Comparison of ENCODE assay signal across 18 mouse cellular contexts in the genomic region with DNA sequence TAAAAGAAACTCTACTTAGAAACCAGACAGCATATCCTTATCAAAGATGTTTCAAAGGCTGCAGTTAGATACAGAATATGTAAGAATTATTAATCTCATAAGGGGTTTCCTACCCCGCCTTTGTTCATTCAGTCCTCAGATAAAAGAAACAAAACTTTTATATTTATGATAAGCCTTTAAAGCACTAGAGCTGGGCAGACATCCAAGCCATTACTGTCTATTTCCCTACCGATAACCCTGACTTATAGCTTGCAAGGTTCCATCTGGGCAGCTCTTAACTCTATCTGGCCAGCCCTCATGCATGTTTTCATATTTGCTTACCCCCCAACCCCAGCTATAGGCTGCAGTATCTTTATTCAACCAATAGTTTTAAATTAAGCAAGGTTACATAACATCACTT. TPM values are rescaled to one million over a fixed set of nuclear protein-coding genes. Genes with fewer than 3 reads are reported as not detected.
DNase-seq lines count a peak whose midpoint lies in the region; ATAC-seq and TF ChIP-seq lines count a peak whose summit lies in the region.
"Had no signal": no experiment of that assay in that cellular context is flagged by ENCODE, and none has a peak within 500 bp of the region (broad histone marks: within the 10 kb centered on the region; RNA-seq: fewer than 3 reads in every experiment).

No protein-coding gene starts in this region.

- H3K27ac ChIP-seq in kidney, embryonic 14.5 days (ENCODE audit: low read depth, low read length), result no peak overlapping the region
- H3K27ac ChIP-seq in kidney, embryonic 15.5 days, result no peak overlapping the region
- no peak overlapping the region for H3K27ac ChIP-seq in lung, embryonic 14.5 days (ENCODE audit: low read depth)
- H3K27ac ChIP-seq: embryonic facial prominence, embryonic 12.5 days; forebrain, embryonic 15.5 days; hindbrain, embryonic 10.5 days; hindbrain, embryonic 15.5 days had no signal

- no peak for TF ChIP-seq CTCF in lung, embryonic 14.5 days (IDR thresholded peaks at IDR 0.05; ENCODE audit: low read depth)

- no peaks in the 10 kb centered on the region for H3K9me3 ChIP-seq in kidney, embryonic 14.5 days (ENCODE audit: control insufficient read depth, low read length)
- H3K9me3 ChIP-seq in kidney, embryonic 15.5 days (replicated peaks), result no peaks in the 10 kb centered on the region
- H3K9me3 ChIP-seq in lung, embryonic 14.5 days (ENCODE audit: low read depth, low read length), result no peaks in the 10 kb centered on the region
- H3K9me3 ChIP-seq: embryonic facial prominence, embryonic 12.5 days; forebrain, embryonic 15.5 days; hindbrain, embryonic 10.5 days; hindbrain, embryonic 15.5 days had no signal

- ATAC-seq in kidney, embryonic 14.5 days (ENCODE audit: low FRiP score, low TSS enrichment), result peak; percentile 46; the same call in 1 of the 2 replicates
- ATAC-seq in kidney, embryonic 15.5 days (replicated peaks; ENCODE audit: low FRiP score), result no peak
- ATAC-seq in lung, embryonic 14.5 days (ENCODE audit: insufficient read depth), result no peak
- ATAC-seq in common myeloid progenitor, adult 5-6 weeks (replicated peaks; ENCODE audit: low read depth, poor library complexity, severe bottlenecking), result peak; percentile 73
- ATAC-seq: forebrain, embryonic 15.5 days had no signal

- H3K4me3 ChIP-seq in kidney, embryonic 14.5 days (ENCODE audit: low read length), result no peak overlapping the region
- no peak overlapping the region for H3K4me3 ChIP-seq in kidney, embryonic 15.5 days (replicated peaks)
- no peak overlapping the region for H3K4me3 ChIP-seq in lung, embryonic 14.5 days (ENCODE audit: low read depth, low read length)
- H3K4me3 ChIP-seq: embryonic facial prominence, embryonic 12.5 days; forebrain, embryonic 15.5 days; hindbrain, embryonic 10.5 days; hindbrain, embryonic 15.5 days had no signal

- WGBS in kidney, embryonic 14.5 days, result 68% methylated on average over 2 of the region's 2 CpGs
- WGBS in kidney, embryonic 15.5 days, result 63% methylated on average over 2 of the region's 2 CpGs
- 47% methylated on average over 2 of the region's 2 CpGs for WGBS in lung, embryonic 14.5 days

- H3K4me2 ChIP-seq in kidney, embryonic 14.5 days (replicated peaks; ENCODE audit: low read depth, low read length), result no peak overlapping the region
- H3K4me2 ChIP-seq in kidney, embryonic 15.5 days, result no peak overlapping the region
- H3K4me2 ChIP-seq in lung, embryonic 14.5 days, result no peak overlapping the region
- H3K4me2 ChIP-seq: embryonic facial prominence, embryonic 12.5 days; forebrain, embryonic 15.5 days; heart, embryonic 11.5 days; hindbrain, embryonic 15.5 days had no signal

- no peak overlapping the region for H3K9ac ChIP-seq in kidney, embryonic 14.5 days (ENCODE audit: low read depth, low read length)
- no peak overlapping the region for H3K9ac ChIP-seq in kidney, embryonic 15.5 days
- H3K9ac ChIP-seq in lung, embryonic 14.5 days, result no peak overlapping the region
- H3K9ac ChIP-seq: embryonic facial prominence, embryonic 12.5 days; forebrain, embryonic 15.5 days; hindbrain, embryonic 15.5 days had no signal

- DNase-seq in lung, embryonic 14.5 days, result peak; percentile 67
- no peak for DNase-seq in lung, postnatal 14 days
- DNase-seq in cerebellum, adult 11 months, result no peak
- DNase-seq in left cerebral cortex, adult 18-20 months (ENCODE audit: low spot score in 2 of 2), result no peak
- DNase-seq: adrenal gland, adult 8-10 months; adrenal gland, postnatal 36 days; cerebellum, adult 8-10 months; cerebellum, postnatal 14 days; gastrocnemius, postnatal 10 days; heart, adult 18-20 months had no signal

- H3K4me1 ChIP-seq in kidney, embryonic 14.5 days (ENCODE audit: control insufficient read depth, insufficient read depth, low read length), result no peaks in the 10 kb centered on the region
- H3K4me1 ChIP-seq in kidney, embryonic 15.5 days, result peaks cover 3% of the 10 kb centered on the region; the same call in 1 of the 2 replicates
- no peaks in the 10 kb centered on the region for H3K4me1 ChIP-seq in lung, embryonic 14.5 days (ENCODE audit: insufficient read depth)
- H3K4me1 ChIP-seq: embryonic facial prominence, embryonic 12.5 days; forebrain, embryonic 15.5 days; hindbrain, embryonic 10.5 days; hindbrain, embryonic 15.5 days had no signal

- 0 out of 2 replicates have a peak, but pooled peaks cover 5% of the 10 kb centered on the region for H3K36me3 ChIP-seq in kidney, embryonic 14.5 days (ENCODE audit: control insufficient read depth, insufficient read depth, low read length)
- H3K36me3 ChIP-seq in kidney, embryonic 15.5 days, result peaks cover 38% of the 10 kb centered on the region
- H3K36me3 ChIP-seq in lung, embryonic 14.5 days (ENCODE audit: insufficient read depth), result peaks cover 11% of the 10 kb centered on the region; the same call in 1 of the 2 replicates

- no peaks in the 10 kb centered on the region for H3K27me3 ChIP-seq in kidney, embryonic 14.5 days (ENCODE audit: control insufficient read depth, insufficient read depth, low read length)
- no peaks in the 10 kb centered on the region for H3K27me3 ChIP-seq in kidney, embryonic 15.5 days
- H3K27me3 ChIP-seq in lung, embryonic 14.5 days (ENCODE audit: insufficient read depth, low read length), result no peaks in the 10 kb centered on the region
- H3K27me3 ChIP-seq: embryonic facial prominence, embryonic 12.5 days; forebrain, embryonic 15.5 days; hindbrain, embryonic 15.5 days had no signal

RNA-seq across cellular contexts. Expression of gene Ccar1, which starts 39.5 kb away (rescaled TPM):
- polyA plus RNA-seq in kidney, embryonic 14.5 days (2014; fragmentation: Nextera tagmentation; extraction: Ambion mirVana), result 121 and 178 TPM in 2 replicates
- polyA plus RNA-seq in kidney, embryonic 15.5 days (2015; fragmentation: Nextera tagmentation; extraction: Ambion mirVana), result 144 and 153 TPM in 2 replicates
- 145 and 150 TPM in 2 replicates for polyA plus RNA-seq in lung, embryonic 14.5 days (2014; fragmentation: Nextera tagmentation; extraction: Ambion mirVana)
- 135 and 141 TPM in 2 replicates for total RNA-seq in common myeloid progenitor, adult 5-6 weeks (2017)
- total RNA-seq in left cerebral cortex, adult 18-20 months (2021), result 10 to 100 TPM; 46.5 to 47.9 TPM

Comparison
In these comparisons a context has a peak if more than half of its experiments do, and no peak if none do; other contexts are left out.
1. ATAC-seq: peak in kidney, embryonic 14.5 days (single experiment) and common myeloid progenitor, adult 5-6 weeks (single experiment); none in kidney, embryonic 15.5 days (single experiment) and lung, embryonic 14.5 days (single experiment).